Mouse (Mus musculus): ENCODE results near the gene Ccr7. TPM values are rescaled to one million over a fixed set of nuclear protein-coding genes. Genes with fewer than 3 reads are reported as not detected.

Ccr7 gene
- polyA plus RNA-seq, 1 experiment from 2014 or later, result 0.36 TPM

- H3K9ac ChIP-seq (ENCODE audit: low read depth, low read length), result no peak overlapping the region
- WGBS (ENCODE audit: insufficient replicate concordance), result 43% methylated on average over 11 of the region's 11 CpGs
- no peak for ATAC-seq (replicated peaks; ENCODE audit: insufficient number of reproducible peaks, low FRiP score, low TSS enrichment)
Observed at GRCm38 (mm10) chr11:99151333-99151930, 3.4 kb downstream of the Ccr7 start.

GRCm38 (mm10) chr11:99150889-99151288 lies 4.0 kb downstream of the Ccr7 start:
- WGBS (ENCODE audit: insufficient replicate concordance), result 32% methylated on average over 7 of the region's 7 CpGs
- Histone ChIP-seq H3K27ac (ENCODE audit: low read depth, low read length) (no peak overlapping the region), H3K36me3 (ENCODE audit: control insufficient read depth, insufficient read depth, low read length) (no peaks in the 10 kb centered on the region), H3K27me3 (ENCODE audit: control insufficient read depth, insufficient read depth, low read length) (peaks cover 4% of the 10 kb centered on the region), H3K9ac (ENCODE audit: low read depth, low read length) (no peak overlapping the region), H3K9me3 (replicated peaks; ENCODE audit: control insufficient read depth, low read length) (no peaks in the 10 kb centered on the region), H3K4me3 (ENCODE audit: low read depth, low read length) (no peak overlapping the region), H3K4me1 (ENCODE audit: control insufficient read depth, insufficient read depth, low read length) (peaks cover 41% of the 10 kb centered on the region), H3K4me2 (no peak overlapping the region)
- no peak for ATAC-seq (replicated peaks; ENCODE audit: insufficient number of reproducible peaks, low FRiP score, low TSS enrichment)

More at GRCm38 (mm10) chr11:99151333-99151930, 3.4 kb downstream of the Ccr7 start:
- Histone ChIP-seq H3K27ac (ENCODE audit: low read depth, low read length) (no peak overlapping the region), H3K27me3 (ENCODE audit: control insufficient read depth, insufficient read depth, low read length) (peaks cover 4% of the 10 kb centered on the region), H3K4me2 (no peak overlapping the region), H3K4me1 (ENCODE audit: control insufficient read depth, insufficient read depth, low read length) (peaks cover 41% of the 10 kb centered on the region), H3K36me3 (ENCODE audit: control insufficient read depth, insufficient read depth, low read length) (no peaks in the 10 kb centered on the region), H3K4me3 (ENCODE audit: low read depth, low read length) (no peak overlapping the region), H3K9me3 (replicated peaks; ENCODE audit: control insufficient read depth, low read length) (no peaks in the 10 kb centered on the region)

GRCm38 (mm10) chr11:99149898-99150757 lies 4.7 kb downstream of the Ccr7 start:
- no peak overlapping the region for H3K27ac ChIP-seq (ENCODE audit: low read depth, low read length)
- WGBS (ENCODE audit: insufficient replicate concordance), result 38% methylated on average over 19 of the region's 19 CpGs
- H3K36me3 ChIP-seq (ENCODE audit: control insufficient read depth, insufficient read depth, low read length), result no peaks in the 10 kb centered on the region
- H3K27me3 ChIP-seq (ENCODE audit: control insufficient read depth, insufficient read depth, low read length), result peaks cover 4% of the 10 kb centered on the region
- peaks cover 41% of the 10 kb centered on the region for H3K4me1 ChIP-seq (ENCODE audit: control insufficient read depth, insufficient read depth, low read length)
- peak; percentile 13; the same call in 1 of the 2 replicates for ATAC-seq (replicated peaks; ENCODE audit: insufficient number of reproducible peaks, low FRiP score, low TSS enrichment)
- H3K4me2 ChIP-seq, result no peak overlapping the region
- H3K4me3 ChIP-seq (ENCODE audit: low read depth, low read length), result no peak overlapping the region
- H3K9me3 ChIP-seq (replicated peaks; ENCODE audit: control insufficient read depth, low read length), result no peaks in the 10 kb centered on the region
- 0 out of 2 replicates have a peak overlapping the region, but pooled peaks have one; percentile 24 for H3K9ac ChIP-seq (ENCODE audit: low read depth, low read length)

GRCm38 (mm10) chr11:99148896-99149703 lies 5.8 kb downstream of the Ccr7 start:
- H3K9me3 ChIP-seq (replicated peaks; ENCODE audit: control insufficient read depth, low read length), result no peaks in the 10 kb centered on the region
- peak overlapping the region; percentile 89; the same call in 1 of the 2 replicates for H3K27ac ChIP-seq (ENCODE audit: low read depth, low read length)
- 0 out of 2 replicates have a peak, but pooled peaks have one; percentile 3 for ATAC-seq (replicated peaks; ENCODE audit: insufficient number of reproducible peaks, low FRiP score, low TSS enrichment)
- peaks cover 45% of the 10 kb centered on the region for H3K4me1 ChIP-seq (ENCODE audit: control insufficient read depth, insufficient read depth, low read length)
- 0 out of 2 replicates have a peak overlapping the region, but pooled peaks have one; percentile 24 for H3K9ac ChIP-seq (ENCODE audit: low read depth, low read length)
- peaks cover 4% of the 10 kb centered on the region for H3K27me3 ChIP-seq (ENCODE audit: control insufficient read depth, insufficient read depth, low read length)
- H3K4me3 ChIP-seq (ENCODE audit: low read depth, low read length), result no peak overlapping the region
- 9% methylated on average over 15 of the region's 16 CpGs for WGBS (ENCODE audit: insufficient replicate concordance)
- H3K36me3 ChIP-seq (ENCODE audit: control insufficient read depth, insufficient read depth, low read length), result no peaks in the 10 kb centered on the region
- peak overlapping the region; percentile 49 for H3K4me2 ChIP-seq

- Histone ChIP-seq H3K36me3 (ENCODE audit: control insufficient read depth, insufficient read depth, low read length) (no peaks in the 10 kb centered on the region), H3K4me2 (peak overlapping the region; percentile 49), H3K9me3 (replicated peaks; ENCODE audit: control insufficient read depth, low read length) (no peaks in the 10 kb centered on the region), H3K4me3 (ENCODE audit: low read depth, low read length) (no peak overlapping the region), H3K27ac (ENCODE audit: low read depth, low read length) (peak overlapping the region; percentile 89), H3K4me1 (ENCODE audit: control insufficient read depth, insufficient read depth, low read length) (peaks cover 45% of the 10 kb centered on the region), H3K27me3 (ENCODE audit: control insufficient read depth, insufficient read depth, low read length) (peaks cover 4% of the 10 kb centered on the region), H3K9ac (ENCODE audit: low read depth, low read length) (no peak overlapping the region)
- 55% methylated on average over 8 of the region's 8 CpGs for WGBS (ENCODE audit: insufficient replicate concordance)
- ATAC-seq (replicated peaks; ENCODE audit: insufficient number of reproducible peaks, low FRiP score, low TSS enrichment), result no peak
Observed at GRCm38 (mm10) chr11:99148400-99148799, 6.5 kb downstream of the Ccr7 start.

GRCm38 (mm10) chr11:99147920-99148289 lies 7.0 kb downstream of the Ccr7 start:
- ATAC-seq (replicated peaks; ENCODE audit: insufficient number of reproducible peaks, low FRiP score, low TSS enrichment), result peak; percentile 27
- Histone ChIP-seq H3K27ac (ENCODE audit: low read depth, low read length) (peak overlapping the region; percentile 89), H3K4me3 (ENCODE audit: low read depth, low read length) (no peak overlapping the region), H3K4me2 (no peak overlapping the region), H3K9me3 (replicated peaks; ENCODE audit: control insufficient read depth, low read length) (no peaks in the 10 kb centered on the region), H3K36me3 (ENCODE audit: control insufficient read depth, insufficient read depth, low read length) (no peaks in the 10 kb centered on the region), H3K9ac (ENCODE audit: low read depth, low read length) (no peak overlapping the region), H3K4me1 (ENCODE audit: control insufficient read depth, insufficient read depth, low read length) (peaks cover 45% of the 10 kb centered on the region), H3K27me3 (ENCODE audit: control insufficient read depth, insufficient read depth, low read length) (peaks cover 4% of the 10 kb centered on the region)
- 16% methylated on average over 4 of the region's 4 CpGs for WGBS (ENCODE audit: insufficient replicate concordance)

- 11% methylated on average over 17 of the region's 17 CpGs for WGBS (ENCODE audit: insufficient replicate concordance)
- H3K9ac ChIP-seq (ENCODE audit: low read depth, low read length), result peak overlapping the region; percentile 17; the same call in 1 of the 2 replicates
- H3K36me3 ChIP-seq (ENCODE audit: control insufficient read depth, insufficient read depth, low read length), result no peaks in the 10 kb centered on the region
- peaks cover 45% of the 10 kb centered on the region for H3K4me1 ChIP-seq (ENCODE audit: control insufficient read depth, insufficient read depth, low read length)
- no peak for ATAC-seq (replicated peaks; ENCODE audit: insufficient number of reproducible peaks, low FRiP score, low TSS enrichment)
- H3K4me3 ChIP-seq (ENCODE audit: low read depth, low read length), result no peak overlapping the region
- no peaks in the 10 kb centered on the region for H3K9me3 ChIP-seq (replicated peaks; ENCODE audit: control insufficient read depth, low read length)
- peak overlapping the region; percentile 89 for H3K27ac ChIP-seq (ENCODE audit: low read depth, low read length)
- peak overlapping the region; percentile 11; the same call in 1 of the 2 replicates for H3K4me2 ChIP-seq
- H3K27me3 ChIP-seq (ENCODE audit: control insufficient read depth, insufficient read depth, low read length), result peaks cover 4% of the 10 kb centered on the region
Observed at GRCm38 (mm10) chr11:99147041-99147919, 7.6 kb downstream of the Ccr7 start.

Data from heart, embryonic 11.5 days (tissue).